Mouse (Mus musculus): ENCODE results near the gene Adamts13.
A peak's percentile ranks its signal among the peaks of the same experiment; 100 is the strongest.

Adamts13 gene

GRCm38 (mm10) chr2:26973116-26973515 is at the start of gene Adamts13:
Gene Adamts13, plus strand, starts transcription at chr2:26973416.
- peak; percentile 36 for DNase-seq

GRCm38 (mm10) chr2:26927745-26928476 is 45.3 kb upstream of the Adamts13 start:
- no peak for DNase-seq

- DNase-seq = peak; percentile 82
These were observed 42.8 kb upstream of the Adamts13 start for GRCm38 (mm10) chr2:26930390-26930789.

- DNase-seq = no peak
These were observed 40.5 kb upstream of the Adamts13 start for GRCm38 (mm10) chr2:26932473-26933303.

- DNase-seq = peak; percentile 98
These were observed 39.7 kb upstream of the Adamts13 start, which contains the start of the genes Surf4 and Stkld1 for GRCm38 (mm10) chr2:26933304-26934055. Gene Surf4, minus strand, starts transcription at chr2:26933928. Gene Stkld1, plus strand, starts transcription at chr2:26934047.

DNA sequence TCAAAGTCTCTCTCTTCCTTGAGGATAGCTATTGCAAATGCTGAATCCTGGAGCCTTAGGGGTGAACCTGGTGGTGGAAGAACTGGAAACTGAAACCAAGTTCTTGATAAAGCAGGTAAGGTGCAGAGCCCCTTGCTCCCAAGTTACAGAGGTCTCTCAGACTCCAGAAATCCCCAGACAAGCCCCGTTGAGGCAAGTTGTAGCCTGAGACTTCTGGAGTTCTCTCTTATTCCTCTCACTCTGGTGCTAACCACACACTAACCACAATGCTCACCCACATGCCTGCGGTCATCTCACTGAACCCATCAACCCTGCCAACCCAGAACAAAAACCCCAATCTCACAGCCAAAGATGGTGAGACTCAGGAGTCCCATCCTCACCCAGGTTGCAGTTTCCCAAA is 37.9 kb upstream of the Adamts13 start:
- DNase-seq = peak; percentile 49

- DNase-seq = peak; percentile 59
These were observed 36.8 kb upstream of the Adamts13 start for GRCm38 (mm10) chr2:26936425-26936824.

GRCm38 (mm10) chr2:26941539-26941938 is 31.7 kb upstream of the Adamts13 start:
- DNase-seq = peak; percentile 35

GRCm38 (mm10) chr2:26943253-26943652 is 30.0 kb upstream of the Adamts13 start:
- no peak for DNase-seq

GRCm38 (mm10) chr2:26950411-26950810 is 22.8 kb upstream of the Adamts13 start:
- DNase-seq = no peak

DNA sequence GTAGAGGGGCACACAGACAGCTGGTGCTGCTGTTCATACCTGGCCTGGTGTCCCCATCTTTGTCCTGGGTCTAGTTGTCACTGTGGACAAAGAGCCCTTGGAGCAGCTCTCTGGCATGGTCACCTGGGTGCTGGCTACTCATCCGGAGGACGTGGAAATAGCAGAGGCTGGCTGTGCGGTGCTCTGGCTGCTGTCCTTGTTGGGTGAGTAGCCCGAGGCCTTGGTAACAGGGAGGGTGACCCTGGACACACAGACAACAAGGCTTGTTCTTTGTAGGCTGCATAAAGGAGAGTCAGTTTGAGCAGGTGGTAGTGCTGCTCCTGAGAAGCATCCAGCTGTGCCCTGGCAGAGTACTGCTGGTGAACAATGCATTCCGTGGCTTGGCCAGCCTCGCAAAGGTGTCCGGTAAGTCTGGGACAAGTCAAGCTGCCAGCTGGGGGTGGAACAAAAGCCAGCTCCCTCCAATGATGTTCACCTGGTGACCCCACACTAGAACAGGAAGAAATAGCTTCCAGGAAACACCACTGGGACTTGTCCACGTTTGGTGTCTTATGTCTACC is 21.8 kb upstream of the Adamts13 start:
- no peak for DNase-seq

DNA sequence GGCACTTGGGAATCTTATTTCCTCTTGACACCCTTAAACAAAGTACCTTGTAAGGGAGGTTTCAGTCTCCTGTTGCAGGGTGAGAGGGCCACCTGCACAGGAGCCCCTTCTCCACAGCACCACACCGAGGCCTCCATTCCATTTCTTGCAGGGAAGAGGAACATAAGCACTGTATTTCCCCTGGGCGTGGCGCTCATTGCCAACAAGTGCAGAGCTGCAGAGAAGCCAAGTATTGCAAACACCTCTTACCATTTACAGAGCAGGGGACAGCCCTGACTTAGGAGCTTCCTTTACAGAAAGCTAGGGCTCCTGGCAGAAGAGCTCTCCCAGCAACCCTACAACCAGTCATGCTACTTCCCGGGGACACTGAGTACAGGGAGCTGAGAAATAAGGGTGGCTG is 21.0 kb upstream of the Adamts13 start:
- no peak for DNase-seq

DNA sequence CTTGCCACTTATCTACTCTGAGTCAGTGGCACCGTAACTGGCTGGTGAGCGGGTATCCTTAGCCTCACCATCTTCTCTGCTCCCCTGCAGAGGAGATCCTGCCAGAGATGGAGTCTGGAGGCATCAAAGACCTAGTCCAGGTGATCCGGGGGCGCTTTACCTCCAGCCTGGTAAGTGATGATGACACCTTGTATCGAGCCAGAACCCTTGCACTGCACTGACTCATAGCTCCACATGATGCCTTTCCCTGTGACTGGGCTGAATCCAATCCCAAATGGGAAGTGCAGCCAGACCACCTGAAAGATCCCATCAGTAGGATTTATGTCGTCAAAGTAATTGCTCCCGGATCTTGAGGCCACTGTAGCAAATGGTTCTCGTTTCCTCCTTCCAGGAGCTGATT is 20.4 kb upstream of the Adamts13 start:
- no peak for DNase-seq

- peak; percentile 55 for DNase-seq
These were observed 18.4 kb upstream of the Adamts13 start for GRCm38 (mm10) chr2:26954735-26955395.

DNA sequence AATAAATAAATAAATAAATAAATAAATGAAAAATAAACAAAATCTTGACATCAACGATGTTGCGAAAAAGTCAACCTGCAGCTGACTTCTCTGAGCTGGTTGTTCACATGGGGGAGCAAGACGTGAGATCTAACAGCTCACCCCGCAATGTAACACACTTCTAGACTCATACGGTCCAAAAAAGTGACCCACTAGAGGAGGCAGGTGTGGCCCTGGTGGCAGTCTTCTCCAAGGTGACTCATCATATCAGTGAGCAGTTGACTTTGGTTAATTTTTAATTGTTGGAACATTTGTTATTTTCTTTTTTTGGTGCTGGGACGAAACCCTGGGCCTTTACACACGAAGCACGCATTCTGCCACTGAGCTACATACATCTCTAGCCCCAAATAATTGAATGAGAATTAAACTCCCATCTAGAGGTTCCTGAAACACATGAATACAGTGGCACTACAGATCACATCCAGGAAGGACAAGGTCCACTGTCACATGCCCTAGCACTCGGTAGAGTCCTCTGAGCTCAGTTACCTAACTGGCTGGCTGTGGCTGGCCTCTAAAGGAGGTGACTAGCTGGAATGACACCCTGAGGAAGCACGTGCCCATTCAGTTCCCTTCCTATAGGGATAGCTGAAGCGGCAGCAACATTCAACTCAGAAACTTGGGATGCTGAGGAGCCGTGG is 16.3 kb upstream of the Adamts13 start:
- no peak for DNase-seq

DNA sequence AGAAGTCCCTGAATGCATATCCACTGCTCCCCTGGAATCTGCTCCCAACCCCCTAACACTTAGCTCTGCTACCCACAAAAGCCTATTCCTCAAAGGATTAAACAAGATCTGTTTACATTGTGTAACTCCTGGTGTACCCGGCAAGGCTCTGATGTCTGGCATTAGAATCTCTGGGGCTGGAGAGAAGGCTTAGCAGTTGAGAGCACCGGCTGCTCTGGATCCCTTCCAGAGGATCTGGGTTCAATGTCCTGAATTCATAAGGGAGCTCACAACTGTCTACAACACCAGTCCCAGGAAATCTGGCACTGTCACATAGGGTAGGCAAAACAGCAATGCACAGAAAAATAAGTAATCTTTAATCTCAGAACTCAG is 15.7 kb upstream of the Adamts13 start:
- DNase-seq = no peak

DNA sequence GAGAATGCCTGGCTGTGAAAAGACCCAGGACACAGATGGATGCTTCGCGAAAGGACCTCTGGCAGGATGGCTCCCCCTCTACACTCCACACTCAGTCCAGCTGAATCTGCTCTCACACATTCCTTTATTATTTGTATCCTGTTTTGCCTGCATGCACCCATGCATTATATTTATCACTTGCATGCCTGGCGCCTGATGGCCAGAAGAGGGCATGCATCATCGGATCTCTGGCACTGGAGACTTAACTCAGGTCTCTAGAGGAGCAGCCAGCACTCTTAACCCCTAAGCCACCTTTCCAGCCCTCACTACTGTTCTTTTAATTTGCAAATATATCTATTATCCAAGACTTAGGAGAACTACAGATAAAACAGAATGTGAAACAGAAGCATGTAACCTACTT is 12.5 kb upstream of the Adamts13 start:
- DNase-seq = peak; percentile 45

- DNase-seq = peak; percentile 96
These were observed 9.1 kb upstream of the Adamts13 start, which contains the start of gene Rexo4 for GRCm38 (mm10) chr2:26963923-26964723. Gene Rexo4, minus strand, starts transcription at chr2:26964386.

DNA sequence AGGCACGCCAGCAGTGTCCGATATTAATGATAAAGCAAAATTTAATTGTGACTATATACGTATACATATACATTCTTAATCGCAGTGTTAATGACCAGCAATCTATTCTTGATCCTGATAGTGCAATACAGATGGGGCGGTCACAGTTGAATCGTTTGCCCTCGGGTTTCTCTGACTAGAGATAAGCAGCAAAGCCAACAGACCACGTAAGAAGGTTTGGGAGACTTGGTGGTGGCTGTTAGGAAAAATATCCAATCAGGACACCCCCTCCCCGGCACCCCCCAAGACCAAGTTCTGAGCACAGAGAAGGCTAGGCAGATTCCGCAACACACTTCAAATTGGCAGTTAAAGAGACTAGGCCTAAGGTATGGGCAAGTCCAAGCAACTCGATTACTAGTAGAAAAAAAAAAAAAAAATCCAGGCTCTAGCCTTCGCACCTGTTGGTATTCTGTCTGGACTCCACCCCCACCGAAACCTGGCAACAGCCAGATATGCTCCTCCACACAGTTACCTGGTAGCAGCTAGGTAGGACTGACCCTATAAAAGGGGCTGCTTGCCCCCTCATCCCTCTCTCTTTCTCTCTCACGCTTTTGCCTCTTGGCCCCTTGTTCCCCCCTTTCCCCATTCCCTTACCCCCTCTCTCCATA is 8.4 kb upstream of the Adamts13 start:
- DNase-seq = no peak

DNA sequence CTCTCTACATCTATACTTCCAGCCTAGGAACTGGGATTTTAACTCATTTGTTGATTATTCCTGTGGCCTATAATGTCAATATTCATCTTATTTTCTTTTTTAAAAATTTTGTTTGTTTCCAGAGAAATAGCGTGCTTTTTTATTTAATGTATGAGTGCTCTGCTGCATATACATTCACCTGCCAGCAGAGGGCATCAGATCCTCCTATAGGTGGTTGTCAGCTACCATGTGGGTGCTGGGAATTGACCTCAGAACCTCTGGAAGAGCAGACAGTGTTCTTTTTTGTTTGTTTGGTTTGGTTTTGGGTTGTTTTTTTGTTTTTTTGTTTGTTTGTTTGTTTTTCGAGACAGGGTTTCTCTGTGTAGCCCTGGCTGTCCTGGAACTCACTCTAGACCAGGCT is 6.0 kb upstream of the Adamts13 start:
- no peak for DNase-seq

Measured in thymus, postnatal 4 days (tissue).